Mouse (Mus musculus) hindbrain, embryonic 11.5 days (tissue): ENCODE measurements around the gene F7. TPM values are rescaled to one million over a fixed set of nuclear protein-coding genes. Genes with fewer than 3 reads are reported as not detected.
A peak's percentile ranks its signal among the peaks of the same experiment; 100 is the strongest.

Source experiments
- ATAC-seq: fragments of 200-750 bp; cut with Nextera tagmentation; 2 replicates; pipeline ENCODE4 v1.8.0; 2017; ENCODE audit warnings: mild to moderate bottlenecking, moderate TSS enrichment, moderate library complexity; ENCODE audit not compliant: low FRiP score
- DNase-seq: peaks from one replicate; pipeline ENCODE4 v3.0.0-alpha.2; 2015; ENCODE audit warnings: low spot score
- H3K27ac ChIP-seq: fragments of 300-500 bp; sonication (generic); 2 replicates; pipeline ENCODE4 v1.5.1; 2014; ENCODE audit warnings: mild to moderate bottlenecking, low read depth, low read length
- H3K27me3 ChIP-seq: fragments of 300-500 bp; sonication (generic); 2 replicates; pipeline ENCODE4 v1.6.1; 2014; ENCODE audit warnings: mild to moderate bottlenecking, low read length, moderate library complexity, mixed read lengths; ENCODE audit not compliant: control insufficient read depth, insufficient read depth
- H3K36me3 ChIP-seq: fragments of 300-500 bp; sonication (generic); 2 replicates; pipeline ENCODE4 v1.6.1; 2014; ENCODE audit warnings: mild to moderate bottlenecking, low read length, moderate library complexity, mixed read lengths; ENCODE audit not compliant: control insufficient read depth, insufficient read depth
- H3K4me1 ChIP-seq: fragments of 300-500 bp; sonication (generic); replicated peaks from 2 replicates; pipeline ENCODE4 v1.6.1; 2014; ENCODE audit warnings: low read length, mixed read lengths; ENCODE audit not compliant: control insufficient read depth, insufficient read depth
- H3K4me2 ChIP-seq: fragments of 300-500 bp; sonication (generic); replicated peaks from 2 replicates; pipeline ENCODE4 v1.6.1; 2014; ENCODE audit warnings: mild to moderate bottlenecking, low read depth, low read length
- H3K4me3 ChIP-seq: fragments of 300-500 bp; sonication (generic); 2 replicates; pipeline ENCODE4 v1.5.1; 2014; ENCODE audit warnings: low read depth, low read length
- H3K9ac ChIP-seq: fragments of 300-500 bp; sonication (generic); 2 replicates; pipeline ENCODE4 v1.6.1; 2014; ENCODE audit warnings: low read depth, low read length
- H3K9me3 ChIP-seq: fragments of 300-500 bp; sonication (generic); 2 replicates; pipeline ENCODE4 v1.6.1; 2016; ENCODE audit warnings: low read length; ENCODE audit not compliant: control insufficient read depth
- WGBS: fragments of 180-500 bp; shearing (Covaris S2); extraction: QIAGEN DNeasy Blood & Tissue Kit; methylation state at CpG from one replicate; pipeline ENCODE4 v1.1.7; 2014; 5-methylcytosine and 5-hydroxymethylcytosine counted together
- polyA plus RNA-seq: library from polyadenylated mRNA; unstranded; fragments of >200 nt; fragmentation: Nextera tagmentation; extraction: Ambion mirVana; gene quantifications from 2 replicates; pipeline ENCODE4 v1.2.1, GENCODE M21; 2014

Gene F7
- polyA plus RNA-seq, 1 experiment from 2014 or later = 0.23 TPM

DNA sequence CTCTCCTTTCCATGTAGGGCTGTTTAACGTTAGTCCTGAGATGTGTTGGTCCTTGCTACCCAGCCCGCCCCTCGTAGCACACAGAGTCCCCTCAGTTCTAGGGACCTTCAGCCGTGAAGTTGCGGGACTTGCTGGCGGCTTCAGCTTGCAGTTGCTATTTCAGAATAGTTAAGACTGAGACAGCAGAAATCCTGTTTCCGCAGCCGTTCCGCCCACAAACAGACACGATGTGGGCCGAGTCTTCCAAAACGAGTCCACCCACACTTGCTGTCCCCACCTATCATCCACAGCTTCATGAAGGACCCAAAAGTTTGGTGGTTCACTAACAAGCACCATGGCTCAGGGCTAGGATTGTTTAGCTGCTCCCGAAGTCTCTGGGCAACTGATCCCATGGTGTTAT lies 40.6 kb upstream of the F7 start:
- ATAC-seq = no peak
- Histone ChIP-seq H3K4me2 (no peak overlapping the region), H3K27me3 (no peaks in the 10 kb centered on the region), H3K9ac (no peak overlapping the region), H3K4me1 (no peaks in the 10 kb centered on the region), H3K36me3 (0 out of 2 replicates have a peak, but pooled peaks cover 3% of the 10 kb centered on the region), H3K9me3 (no peaks in the 10 kb centered on the region), H3K27ac (no peak overlapping the region), H3K4me3 (no peak overlapping the region)
- no peak for DNase-seq
- WGBS = 89% methylated on average over 13 of the region's 13 CpGs

DNA sequence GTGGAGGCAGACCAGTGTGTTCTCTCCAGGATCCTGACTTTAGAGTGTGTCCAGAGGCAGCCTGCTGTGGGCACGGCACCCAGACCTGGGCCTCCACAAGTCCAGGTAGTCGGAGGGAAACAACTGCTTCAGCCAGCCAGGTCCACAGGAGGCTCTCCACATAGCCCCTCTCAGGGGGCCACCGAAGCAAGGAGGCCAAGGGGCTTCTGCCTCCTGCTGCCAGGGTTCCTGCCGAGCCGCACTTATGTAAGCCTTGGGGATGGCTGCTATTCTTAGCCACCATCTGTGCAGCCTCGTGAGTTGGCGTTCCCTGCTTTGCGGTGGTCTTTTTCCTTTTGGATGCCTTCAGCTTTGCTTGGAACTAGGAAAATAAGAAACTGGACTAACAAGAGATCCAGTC lies 38.3 kb upstream of the F7 start:
- ATAC-seq (no peak), DNase-seq (no peak)
- Histone ChIP-seq H3K27me3 (no peaks in the 10 kb centered on the region), H3K9me3 (no peaks in the 10 kb centered on the region), H3K9ac (no peak overlapping the region), H3K4me1 (no peaks in the 10 kb centered on the region), H3K4me2 (no peak overlapping the region), H3K36me3 (0 out of 2 replicates have a peak, but pooled peaks cover 3% of the 10 kb centered on the region), H3K4me3 (no peak overlapping the region), H3K27ac (no peak overlapping the region)
- 81% methylated on average over 8 of the region's 8 CpGs for WGBS

DNA sequence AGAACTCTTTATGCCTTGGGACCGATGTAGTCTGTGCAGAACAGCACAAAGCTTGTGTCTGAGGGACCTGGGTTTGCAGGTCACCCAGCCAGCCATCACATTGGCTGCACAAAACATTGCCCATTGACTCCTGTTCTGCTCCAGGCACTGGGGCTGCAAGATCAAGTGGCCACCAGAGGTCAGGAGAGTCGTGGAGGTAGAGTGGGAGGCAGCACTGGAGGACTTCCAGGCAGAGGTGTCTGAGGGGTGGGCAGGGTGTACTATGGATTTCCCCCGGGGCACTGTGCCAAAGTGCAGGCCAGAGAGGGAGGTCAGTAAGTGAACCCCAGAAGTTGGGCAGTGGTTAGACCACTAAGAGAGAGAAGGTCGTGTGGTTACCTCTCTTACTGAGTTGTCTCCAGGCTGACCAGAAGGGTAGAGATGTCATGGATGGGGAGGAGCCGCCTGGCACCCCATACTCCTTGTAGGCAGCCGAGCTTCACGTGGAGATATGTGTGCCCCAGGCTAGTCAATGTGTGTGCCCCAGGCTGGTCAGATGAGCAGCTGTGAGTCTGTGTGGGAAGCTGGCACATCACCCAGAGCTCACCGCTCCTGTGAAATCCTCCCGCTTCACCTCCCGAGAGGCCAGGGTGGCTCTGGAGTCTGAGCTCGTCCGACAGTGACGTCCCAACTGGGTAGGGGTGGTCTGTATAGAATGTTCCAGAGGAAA lies 37.0 kb upstream of the F7 start:
- Histone ChIP-seq H3K9me3 (no peaks in the 10 kb centered on the region), H3K36me3 (peaks cover 8% of the 10 kb centered on the region; the same call in 1 of the 2 replicates), H3K27me3 (no peaks in the 10 kb centered on the region), H3K27ac (no peak overlapping the region), H3K9ac (no peak overlapping the region), H3K4me2 (no peak overlapping the region), H3K4me3 (no peak overlapping the region), H3K4me1 (no peaks in the 10 kb centered on the region)
- WGBS = 81% methylated on average over 13 of the region's 13 CpGs
- ATAC-seq (no peak), DNase-seq (no peak)

DNA sequence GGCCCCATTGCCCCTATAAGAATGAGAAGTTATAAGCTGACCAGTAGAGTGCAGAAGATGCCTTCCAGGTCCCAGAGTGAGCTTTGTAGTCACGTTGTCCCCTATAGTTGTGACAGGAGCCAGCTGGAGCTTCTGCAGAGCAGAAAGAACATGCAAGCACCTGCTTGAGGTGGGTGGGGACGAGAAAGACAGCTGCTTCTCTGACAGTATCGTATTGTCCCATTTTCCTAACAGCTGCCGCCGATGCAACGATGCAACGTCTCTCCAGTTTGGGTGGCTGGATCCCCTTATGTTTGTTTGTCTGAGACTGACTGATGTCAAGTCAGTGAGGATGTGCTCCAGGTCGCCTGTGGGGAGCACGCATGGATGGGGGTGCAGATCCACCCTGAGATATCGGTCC lies 34.4 kb upstream of the F7 start:
- DNase-seq = no peak
- Histone ChIP-seq H3K9me3 (no peaks in the 10 kb centered on the region), H3K27ac (no peak overlapping the region), H3K4me1 (no peaks in the 10 kb centered on the region), H3K4me3 (no peak overlapping the region), H3K9ac (no peak overlapping the region), H3K36me3 (peaks cover 8% of the 10 kb centered on the region; the same call in 1 of the 2 replicates), H3K4me2 (no peak overlapping the region), H3K27me3 (no peaks in the 10 kb centered on the region)
- WGBS = 88% methylated on average over 10 of the region's 10 CpGs
- no peak for ATAC-seq

DNA sequence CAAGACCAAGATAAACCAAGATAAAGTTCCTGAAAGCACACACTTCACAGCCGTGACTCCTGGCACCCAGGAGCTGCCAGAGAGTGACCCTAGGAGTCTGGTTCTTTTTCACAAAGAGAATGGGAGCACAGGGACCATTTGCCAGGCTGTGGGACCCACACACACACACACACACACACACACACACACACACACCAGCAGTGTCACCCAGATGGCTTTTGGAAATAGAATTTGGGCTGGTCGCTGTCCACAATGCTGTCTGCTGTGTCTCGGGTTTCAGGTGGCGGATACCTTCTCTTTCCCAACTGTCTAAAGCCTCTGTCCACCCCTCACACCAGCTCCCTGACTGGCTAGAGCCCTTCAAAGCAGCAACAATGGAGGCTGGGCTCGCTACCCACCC lies 31.4 kb upstream of the F7 start:
- Histone ChIP-seq H3K4me1 (no peaks in the 10 kb centered on the region), H3K4me2 (no peak overlapping the region), H3K27ac (no peak overlapping the region), H3K27me3 (no peaks in the 10 kb centered on the region), H3K4me3 (no peak overlapping the region), H3K9ac (no peak overlapping the region), H3K9me3 (no peaks in the 10 kb centered on the region), H3K36me3 (peaks cover 5% of the 10 kb centered on the region; the same call in 1 of the 2 replicates)
- WGBS = 80% methylated on average over 5 of the region's 5 CpGs
- ATAC-seq (no peak), DNase-seq (no peak)

DNA sequence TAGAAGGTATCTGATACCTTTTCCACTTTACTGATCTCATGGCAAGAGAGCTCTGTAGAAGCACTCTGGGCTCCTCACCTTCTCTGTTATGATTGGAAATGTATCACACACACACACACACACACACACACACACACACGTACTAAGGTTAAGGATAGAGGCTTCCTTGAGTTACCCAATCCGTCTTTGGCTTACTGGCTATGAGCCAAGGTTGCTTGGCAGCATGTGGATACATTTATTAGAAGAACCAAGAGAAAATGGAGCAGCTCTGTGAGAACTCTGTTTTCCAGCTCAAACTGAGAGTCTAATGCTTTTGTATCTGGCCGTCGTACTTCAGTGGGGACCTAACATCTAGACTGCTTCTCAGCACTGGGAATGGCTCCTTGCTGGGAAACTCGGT lies 30.4 kb upstream of the F7 start:
- Histone ChIP-seq H3K4me2 (no peak overlapping the region), H3K27ac (no peak overlapping the region), H3K27me3 (no peaks in the 10 kb centered on the region), H3K4me1 (no peaks in the 10 kb centered on the region), H3K4me3 (no peak overlapping the region), H3K9me3 (no peaks in the 10 kb centered on the region), H3K9ac (no peak overlapping the region), H3K36me3 (peaks cover 5% of the 10 kb centered on the region; the same call in 1 of the 2 replicates)
- WGBS = 80% methylated on average over 5 of the region's 5 CpGs
- no peak for ATAC-seq
- DNase-seq = no peak

DNA sequence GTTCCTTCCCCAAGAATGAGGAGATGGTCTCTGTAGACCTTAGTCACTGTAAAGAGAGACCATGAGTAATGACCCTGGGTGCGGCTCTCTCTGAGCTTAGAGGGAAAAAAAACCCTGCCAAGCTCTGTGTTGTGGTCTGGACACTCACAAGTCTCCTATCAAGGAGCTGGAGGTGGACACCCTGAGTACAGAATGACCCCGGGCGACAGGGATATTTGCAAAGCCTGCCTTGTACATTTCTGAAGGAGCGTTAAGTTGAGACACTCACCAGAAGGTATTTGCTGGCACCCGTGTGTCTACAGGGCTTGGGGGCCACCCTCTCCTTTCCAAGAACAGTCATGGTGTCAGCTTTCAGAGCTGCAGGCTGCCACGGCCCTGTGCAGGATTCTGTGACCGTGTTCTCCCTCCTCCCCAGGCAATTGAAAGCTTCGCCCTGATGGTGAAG lies 29.0 kb upstream of the F7 start:
- Histone ChIP-seq H3K9me3 (no peaks in the 10 kb centered on the region), H3K4me2 (no peak overlapping the region), H3K9ac (no peak overlapping the region), H3K27ac (no peak overlapping the region), H3K27me3 (no peaks in the 10 kb centered on the region), H3K4me3 (no peak overlapping the region), H3K4me1 (no peaks in the 10 kb centered on the region), H3K36me3 (peaks cover 11% of the 10 kb centered on the region)
- DNase-seq = peak; percentile 9
- no peak for ATAC-seq
- WGBS = 62% methylated on average over 8 of the region's 8 CpGs

DNA sequence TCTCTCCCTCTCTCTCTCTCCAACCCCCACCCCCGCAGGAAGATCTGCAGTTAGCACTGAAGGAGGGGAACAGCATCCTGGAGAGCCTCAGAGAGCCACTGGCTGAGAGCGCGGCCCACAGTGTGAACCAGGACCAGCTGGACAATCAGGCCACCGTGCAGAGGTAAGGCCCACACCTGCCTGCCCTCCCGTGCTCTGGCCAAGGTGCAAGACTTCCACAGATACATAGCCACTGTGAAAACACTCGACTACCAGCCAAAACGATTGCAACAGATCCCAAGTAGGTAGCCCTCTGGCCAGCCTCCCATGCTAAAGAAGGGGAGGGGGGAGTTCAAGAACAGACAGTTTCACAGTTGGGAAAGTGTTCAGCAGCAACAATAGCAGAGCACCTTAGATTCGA lies 27.5 kb upstream of the F7 start:
- Histone ChIP-seq H3K27me3 (no peaks in the 10 kb centered on the region), H3K4me1 (no peaks in the 10 kb centered on the region), H3K9ac (no peak overlapping the region), H3K4me3 (no peak overlapping the region), H3K27ac (no peak overlapping the region), H3K36me3 (peaks cover 13% of the 10 kb centered on the region), H3K9me3 (no peaks in the 10 kb centered on the region), H3K4me2 (no peak overlapping the region)
- 84% methylated on average over 8 of the region's 8 CpGs for WGBS
- ATAC-seq (no peak), DNase-seq (no peak)

DNA sequence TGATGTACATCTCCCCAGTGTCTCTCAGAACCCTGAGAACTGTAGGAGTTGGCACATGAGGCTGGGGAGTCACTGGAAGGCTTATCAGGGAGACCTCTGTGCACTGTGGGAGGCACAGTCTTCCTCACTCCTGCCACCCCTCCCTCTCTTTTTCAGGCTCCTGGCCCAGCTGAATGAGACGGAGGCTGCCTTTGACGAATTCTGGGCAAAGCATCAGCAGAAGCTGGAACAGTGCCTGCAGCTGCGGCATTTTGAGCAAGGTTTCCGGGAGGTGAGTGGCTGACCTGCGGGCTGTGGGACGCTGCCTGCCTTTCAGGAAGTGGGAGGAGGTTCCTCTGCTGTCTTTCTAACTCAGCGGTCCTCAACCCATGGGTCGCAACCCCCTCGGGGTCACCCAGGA lies 26.0 kb upstream of the F7 start:
- WGBS = 91% methylated on average over 9 of the region's 9 CpGs
- H3K36me3 ChIP-seq = peaks cover 16% of the 10 kb centered on the region
- no peak for ATAC-seq
- H3K9me3 ChIP-seq = no peaks in the 10 kb centered on the region
- DNase-seq = no peak
- H3K9ac ChIP-seq = no peak overlapping the region
- H3K27me3 ChIP-seq = no peaks in the 10 kb centered on the region
- H3K4me3 ChIP-seq = no peak overlapping the region
- no peak overlapping the region for H3K4me2 ChIP-seq
- H3K4me1 ChIP-seq = no peaks in the 10 kb centered on the region
- no peak overlapping the region for H3K27ac ChIP-seq
